Mouse (Mus musculus) right cerebral cortex, postnatal 10 days (tissue): ENCODE measurements around the gene Tifa.
"Not testable (repeated sequence)": the region's sequence is repeated elsewhere in the genome, so short reads cannot be mapped to it uniquely, and the experiment has no call there.

Experiments used
- DNase-seq, 2 experiments: peaks; one replicate each; pipeline ENCODE4 v3.0.0; 2021; ENCODE audit warnings: low spot score in 2 of 2

The Tifa gene

GRCm38 (mm10) chr3:127789500-127790191 is at the start of gene Tifa:
Gene Tifa, plus strand, starts transcription at chr3:127789805.
- DNase-seq = peak; percentile 62 to 63

DNA sequence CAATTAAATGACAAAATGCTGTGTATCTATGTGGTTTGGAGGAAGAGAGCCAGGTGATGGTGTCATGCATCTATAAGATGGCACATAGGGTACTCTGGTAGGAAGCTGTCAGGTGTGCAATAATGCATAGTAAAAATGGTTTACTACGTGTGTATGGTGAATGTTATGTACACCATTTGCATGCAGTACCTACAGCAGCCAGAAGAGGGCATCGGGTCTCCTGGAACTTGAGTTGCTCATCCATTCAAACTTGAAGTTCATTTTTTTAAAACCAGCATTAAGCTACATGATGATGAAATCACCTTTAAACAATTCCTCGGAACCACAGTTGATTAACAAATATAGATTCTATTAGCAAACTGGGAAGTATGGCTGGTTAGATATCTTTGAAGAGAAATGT is 48.1 kb upstream of the Tifa start:
- DNase-seq = no peak

DNA sequence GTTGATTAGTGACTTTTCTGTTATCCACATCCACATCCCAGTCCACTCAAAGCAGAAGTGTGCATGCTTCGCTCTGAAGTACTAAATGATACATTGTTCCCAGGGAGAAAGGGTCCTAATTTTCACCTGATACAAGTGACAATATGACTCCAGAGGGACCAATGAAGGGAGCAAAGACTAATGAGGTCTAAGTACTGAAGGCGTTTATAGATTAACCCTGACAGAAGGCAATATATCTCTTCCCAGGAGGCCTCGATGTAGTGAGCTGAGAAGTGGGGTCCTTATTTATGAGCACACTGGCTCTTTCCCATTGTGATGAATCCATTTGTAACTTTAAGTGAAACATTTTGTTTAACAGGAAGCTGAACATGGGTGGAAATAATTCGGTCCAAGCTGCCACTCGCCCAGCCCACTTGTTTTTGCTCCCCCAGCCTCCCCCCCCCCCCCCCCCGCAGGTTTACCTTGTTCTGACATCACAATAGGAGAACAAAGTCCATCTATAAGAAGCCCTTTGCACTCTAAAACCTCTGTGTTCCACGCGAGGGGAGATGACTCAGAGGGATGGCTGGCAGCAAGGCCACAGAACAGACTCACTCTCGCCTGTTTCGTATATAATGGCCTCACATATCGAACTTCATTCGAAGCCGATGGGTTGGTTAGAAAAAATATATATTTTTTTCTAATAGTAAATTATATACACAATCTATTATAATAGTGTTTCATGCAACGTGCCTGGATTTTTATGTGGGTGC is 45.8 kb upstream of the Tifa start:
- no peak for DNase-seq

- DNase-seq = no peak
Observed at GRCm38 (mm10) chr3:127745504-127745903, 44.1 kb upstream of the Tifa start.

- no peak for DNase-seq
Observed at GRCm38 (mm10) chr3:127745911-127746640, 43.5 kb upstream of the Tifa start.

GRCm38 (mm10) chr3:127748644-127749043 is 41.0 kb upstream of the Tifa start:
- no peak for DNase-seq

- DNase-seq = peak; percentile 26 to 30
Observed at GRCm38 (mm10) chr3:127749266-127749665, 40.3 kb upstream of the Tifa start.

- DNase-seq = no peak
Observed at GRCm38 (mm10) chr3:127749981-127750562, 39.5 kb upstream of the Tifa start.

- no peak for DNase-seq
Observed at GRCm38 (mm10) chr3:127756458-127756857, 33.1 kb upstream of the Tifa start.

DNA sequence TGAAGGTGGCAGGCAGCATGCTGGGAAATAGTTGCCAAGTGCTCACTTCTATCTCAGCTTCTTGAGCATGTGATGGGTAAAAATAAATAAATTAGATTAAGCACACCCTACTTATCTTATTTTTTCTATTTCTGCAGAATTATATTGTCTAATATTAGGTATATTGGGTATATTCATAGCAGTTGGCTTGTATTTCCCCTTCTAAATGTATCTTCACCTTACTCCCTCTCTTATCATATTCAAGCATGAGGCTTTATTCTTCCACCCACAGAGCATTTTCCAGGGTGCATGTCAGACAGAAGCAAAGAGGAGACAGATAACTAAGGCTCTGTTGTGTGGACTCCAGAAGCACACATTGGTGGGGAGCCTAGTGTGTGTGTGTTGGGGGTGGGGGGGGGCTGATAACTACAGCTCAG is 31.7 kb upstream of the Tifa start:
- DNase-seq = no peak

DNA sequence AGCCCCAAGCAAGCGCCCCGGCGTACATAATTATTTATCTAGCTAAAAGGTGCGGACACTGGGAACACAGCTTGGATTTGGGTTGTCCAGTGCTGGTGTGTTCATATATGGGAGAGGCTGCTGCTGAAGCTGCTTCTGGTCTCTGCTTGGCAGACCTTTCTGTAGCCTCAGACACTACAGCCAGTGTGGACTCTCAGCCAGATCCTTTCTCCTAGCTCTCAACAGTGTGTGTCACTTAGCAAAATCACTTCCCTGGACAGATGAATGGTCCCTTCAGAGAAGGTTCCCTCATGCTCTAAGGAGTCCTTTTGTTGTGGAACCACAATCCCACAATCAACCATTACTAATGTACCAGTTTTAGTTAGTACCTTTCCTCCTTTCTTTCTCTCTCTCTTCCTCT is 30.8 kb upstream of the Tifa start:
- DNase-seq = no peak

- peak; percentile 61 to 72 for DNase-seq
Observed at GRCm38 (mm10) chr3:127759212-127759611, 30.4 kb upstream of the Tifa start.

DNA sequence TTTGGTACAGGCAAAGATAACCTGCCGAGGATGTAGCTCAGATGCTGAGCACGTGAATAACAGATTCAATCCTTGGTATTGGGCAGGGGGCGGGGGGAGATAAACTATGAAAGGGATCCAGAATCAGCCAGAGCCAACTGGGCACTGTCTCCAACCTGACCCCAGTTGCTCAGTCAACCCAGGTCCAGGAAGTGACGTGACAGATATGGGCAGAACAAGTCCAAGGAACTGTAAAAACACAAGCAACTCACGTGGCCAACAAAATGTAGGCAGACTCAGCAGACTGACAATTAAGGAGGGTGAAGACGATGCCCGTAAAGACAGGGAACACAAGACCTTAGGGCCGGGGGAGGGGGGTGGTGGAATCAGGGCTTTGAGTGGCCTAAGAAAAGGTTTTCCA is 27.2 kb upstream of the Tifa start:
- DNase-seq = no peak

DNA sequence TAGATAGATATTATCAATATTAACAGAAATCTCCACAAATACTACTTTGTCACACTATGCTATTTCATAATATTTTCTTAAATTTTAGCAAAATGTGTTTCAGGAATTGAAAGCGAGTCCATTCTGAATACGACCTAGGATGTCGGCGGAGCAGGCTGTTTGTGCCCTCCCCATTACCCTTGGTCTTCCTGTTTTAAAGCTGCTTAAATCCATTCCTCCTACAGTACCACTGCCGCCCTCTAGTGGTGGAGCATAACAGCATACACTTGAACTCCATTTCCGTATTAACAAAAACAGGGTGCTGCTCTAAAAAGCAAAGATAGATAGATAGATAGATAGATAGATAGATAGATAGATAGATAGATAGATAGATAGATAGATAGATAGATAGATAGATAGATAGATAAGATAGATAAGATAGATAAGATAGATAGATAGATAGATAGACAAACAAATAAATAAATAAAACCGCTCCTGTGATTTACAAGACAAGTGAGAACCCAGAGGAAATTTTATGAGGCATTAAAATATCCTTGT is 26.5 kb upstream of the Tifa start:
- peak; percentile 57 to 82 for DNase-seq

DNA sequence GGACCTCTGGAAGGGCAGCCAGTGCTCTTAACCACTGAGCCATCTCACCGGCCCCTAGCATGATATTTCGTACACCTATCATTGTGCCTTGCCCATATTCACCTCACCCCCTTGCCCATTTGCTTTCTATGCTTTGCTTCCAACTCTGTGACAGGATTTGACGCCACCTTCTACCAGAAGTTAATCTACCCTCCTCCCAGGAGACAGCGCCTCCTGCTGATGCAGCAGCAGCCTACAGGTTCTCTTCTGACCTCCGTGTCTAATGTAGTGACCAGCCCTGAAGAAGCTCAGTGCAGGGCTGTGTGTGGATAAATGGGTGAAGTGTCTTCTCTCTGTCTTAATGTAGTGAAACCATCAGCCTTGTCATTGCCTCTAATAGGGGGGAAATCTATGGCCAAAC is 25.1 kb upstream of the Tifa start:
- no peak for DNase-seq

DNA sequence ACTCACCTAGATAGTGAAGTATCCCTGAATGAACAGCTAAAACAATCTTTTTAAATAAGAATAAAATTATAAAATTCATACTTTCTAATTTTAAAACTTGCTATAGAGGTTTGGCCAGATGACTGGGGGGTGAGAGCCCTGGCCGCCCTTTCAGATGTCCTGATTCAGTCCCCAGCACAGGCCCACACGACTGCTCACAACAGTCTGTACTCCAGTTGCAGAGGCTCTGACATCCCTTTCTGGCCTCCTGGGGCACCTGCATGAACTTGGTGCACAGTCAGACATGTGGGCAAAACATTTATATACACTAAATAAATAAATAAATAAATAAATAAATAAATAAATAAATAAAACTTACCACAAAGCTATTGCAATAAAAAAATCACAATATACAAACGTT is 23.6 kb upstream of the Tifa start:
- no peak for DNase-seq

DNA sequence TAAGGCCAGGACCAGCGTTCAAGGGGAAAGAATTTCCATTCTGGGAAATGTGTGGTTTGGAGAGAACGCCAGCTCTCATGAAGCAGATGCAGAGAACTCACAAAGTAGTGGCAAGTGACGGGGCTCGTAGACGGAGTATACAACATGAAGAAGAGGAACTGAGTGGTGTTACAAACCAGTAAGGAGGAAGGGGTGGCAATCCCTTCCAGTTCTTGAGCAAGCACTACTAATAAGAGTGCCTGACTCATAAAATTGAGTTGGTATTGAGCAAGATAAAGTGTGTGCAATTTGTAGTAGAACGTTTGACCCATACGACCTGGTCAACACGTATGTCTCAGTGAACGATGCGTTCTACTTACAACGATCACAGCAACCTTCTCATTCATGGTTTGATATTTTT is 20.5 kb upstream of the Tifa start:
- no peak for DNase-seq

DNA sequence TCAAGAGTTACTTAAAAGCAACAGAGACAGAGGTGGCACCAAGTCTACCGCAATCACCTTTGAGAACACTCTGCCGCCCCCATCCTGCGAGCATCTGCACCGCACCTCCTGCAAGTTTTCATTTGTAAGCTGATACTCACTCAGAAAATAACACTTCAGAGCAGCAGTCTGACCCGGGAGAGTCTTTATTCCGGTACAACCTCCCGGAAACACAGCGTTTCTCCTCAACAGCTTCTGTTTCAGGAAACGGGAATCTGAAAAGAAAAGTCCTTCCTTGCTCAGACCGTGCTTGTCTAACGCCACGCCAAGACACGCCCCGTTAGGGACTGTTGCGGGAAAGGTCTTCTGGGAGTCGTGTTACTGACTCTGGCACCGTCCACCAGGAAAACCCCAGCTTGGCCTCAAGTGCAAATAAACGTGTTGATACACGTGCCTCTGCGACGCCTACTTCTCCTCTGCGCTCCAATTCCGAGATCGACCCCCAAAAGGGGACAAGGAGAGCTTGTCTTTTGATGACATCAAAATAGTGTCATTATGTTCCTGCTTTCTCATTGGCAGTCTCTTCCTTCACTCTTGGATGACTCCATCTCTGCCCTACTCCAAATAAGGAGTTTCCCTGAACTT is 9.5 kb upstream of the Tifa start, which contains the start of gene Alpk1:
Alpk1 (minus strand) TSS at position 507 of the 624 bp plus-strand sequence.
- DNase-seq = peak; percentile 48 to 56

GRCm38 (mm10) chr3:127780921-127781320 is 8.7 kb upstream of the Tifa start:
- no peak for DNase-seq

GRCm38 (mm10) chr3:127782921-127783320 is 6.7 kb upstream of the Tifa start:
- no peak for DNase-seq

- not testable (repeated sequence) for DNase-seq
Observed at GRCm38 (mm10) chr3:127783680-127784079, 5.9 kb upstream of the Tifa start.
